Mouse (Mus musculus): Measurements from ENCODE around the gene Ppfibp2.

- no peak for TF ChIP-seq POLR2A (IDR thresholded peaks at IDR 0.05; ENCODE audit: borderline replicate concordance, extremely low read depth, low read depth, low read length)
- no peak for TF ChIP-seq CTCF (IDR thresholded peaks at IDR 0.05; ENCODE audit: insufficient read depth, low read length)
Measured at GRCm38 (mm10) chr7:107691493-107691892, 96.5 kb downstream of the Ppfibp2 start.
